Mouse (Mus musculus) layer of hippocampus, postnatal 25 days (tissue): ENCODE results near the gene Pmepa1. TPM values are rescaled to one million over a fixed set of nuclear protein-coding genes. Genes with fewer than 3 reads are reported as not detected.

Source experiments
- DNase-seq, 2 experiments: peaks; one replicate each; pipeline ENCODE4 v3.0.0; 2022; ENCODE audit warnings: mixed read lengths in 2 of 2, low spot score in 1 of 2; ENCODE audit errors: extremely low spot score in 1 of 2
- total RNA-seq, 2 experiments: library from RNA; stranded (reverse); gene quantifications; 2 replicates each; pipeline ENCODE4 v1.2.3; 2021

The Pmepa1 gene
- total RNA-seq, 2 experiments from 2014 or later = 26.2 TPM

- no peak for DNase-seq
Observed at GRCm38 (mm10) chr2:173278846-173279580, 2.7 kb upstream of the Pmepa1 start.

- peak in 1 of 2 experiments; percentile 37 for DNase-seq
Observed at GRCm38 (mm10) chr2:173276859-173277258, 526 bp upstream of the Pmepa1 start.

GRCm38 (mm10) chr2:173275343-173276201 lies 761 bp downstream of the Pmepa1 start:
- DNase-seq = no peak

GRCm38 (mm10) chr2:173274428-173275342 lies 1.6 kb downstream of the Pmepa1 start:
- DNase-seq = no peak

GRCm38 (mm10) chr2:173273885-173274284 lies 2.4 kb downstream of the Pmepa1 start:
- no peak for DNase-seq

GRCm38 (mm10) chr2:173272354-173272900 lies 3.9 kb downstream of the Pmepa1 start:
- no peak for DNase-seq

- no peak for DNase-seq
Observed at GRCm38 (mm10) chr2:173271541-173271940, 4.8 kb downstream of the Pmepa1 start.

GRCm38 (mm10) chr2:173270601-173271248 lies 5.6 kb downstream of the Pmepa1 start:
- DNase-seq = no peak

- DNase-seq = no peak
Observed at GRCm38 (mm10) chr2:173270196-173270595, 6.1 kb downstream of the Pmepa1 start.

- no peak for DNase-seq
Observed at GRCm38 (mm10) chr2:173267562-173267961, 8.8 kb downstream of the Pmepa1 start.

GRCm38 (mm10) chr2:173266349-173267112 lies 9.8 kb downstream of the Pmepa1 start:
- DNase-seq = no peak

GRCm38 (mm10) chr2:173265468-173266265 lies 10.7 kb downstream of the Pmepa1 start:
- DNase-seq = no peak

GRCm38 (mm10) chr2:173264467-173265128 lies 11.7 kb downstream of the Pmepa1 start:
- no peak for DNase-seq

GRCm38 (mm10) chr2:173263636-173264330 lies 12.6 kb downstream of the Pmepa1 start:
- no peak for DNase-seq

- peak in 1 of 2 experiments; percentile 31 for DNase-seq
Observed at GRCm38 (mm10) chr2:173261497-173261896, 14.8 kb downstream of the Pmepa1 start.

GRCm38 (mm10) chr2:173258459-173259091 lies 17.8 kb downstream of the Pmepa1 start:
- DNase-seq = no peak

- peak; percentile 52 to 72 for DNase-seq
Observed at GRCm38 (mm10) chr2:173257610-173258009, 18.7 kb downstream of the Pmepa1 start.
